Mouse (Mus musculus) MEL (cell line): Measurements from ENCODE around the gene Brpf3. TPM values are rescaled to one million over a fixed set of nuclear protein-coding genes. Genes with fewer than 3 reads are reported as not detected.
A peak's percentile ranks its signal among the peaks of the same experiment; 100 is the strongest.

Source experiments
- DNase-seq: peaks from one replicate; pipeline ENCODE4 v3.0.0; 2011; ENCODE audit warnings: low read depth, low spot score
- H3K27ac ChIP-seq: 2 replicates; pipeline ENCODE4 v1.5.1; 2012; ENCODE audit warnings: low read depth, mild to moderate bottlenecking, control low read depth, low read length, moderate library complexity; ENCODE audit not compliant: control insufficient read depth
- H3K27me3 ChIP-seq, 2 experiments: fragments of 150-350 bp in 1 of 2; sonication (generic) in 1 of 2; 2 replicates each; pipeline ENCODE4 v1.6.1; 2012; ENCODE audit warnings: low read length in 2 of 2, mild to moderate bottlenecking in 2 of 2, improper control_type of control experiment in 1 of 2, moderate library complexity in 1 of 2; ENCODE audit not compliant: insufficient read depth in 2 of 2, control insufficient read depth in 1 of 2
- H3K36me3 ChIP-seq, 2 experiments: 2 replicates each; pipeline ENCODE4 v1.6.1; 2012 to 2014; ENCODE audit warnings: low read length in 2 of 2, improper control_type of control experiment in 1 of 2, inconsistent platforms in 1 of 2, mild to moderate bottlenecking in 1 of 2; ENCODE audit not compliant: insufficient read depth in 2 of 2, control insufficient read depth in 1 of 2
- H3K4me1 ChIP-seq, 2 experiments: fragments of 150-350 bp in 1 of 2; sonication (generic) in 1 of 2; 2 replicates each; pipeline ENCODE4 v1.6.1; 2012; ENCODE audit warnings: low read length in 2 of 2, improper control_type of control experiment in 1 of 2, mild to moderate bottlenecking in 1 of 2; ENCODE audit not compliant: insufficient read depth in 2 of 2, control insufficient read depth in 1 of 2
- H3K4me3 ChIP-seq, 2 experiments: fragments of 150-350 bp in 1 of 2; sonication (generic) in 1 of 2; 2 replicates each; pipeline ENCODE4 v1.5.1; 2012; ENCODE audit warnings: low read depth in 2 of 2, low read length in 2 of 2, mild to moderate bottlenecking in 2 of 2, moderate library complexity in 2 of 2, control low read depth in 1 of 2, improper control_type of control experiment in 1 of 2; ENCODE audit not compliant: control insufficient read depth in 1 of 2, insufficient read depth in 1 of 2
- H3K79me2 ChIP-seq: 2 replicates; pipeline ENCODE4 v1.6.1; 2012; ENCODE audit warnings: mild to moderate bottlenecking, low read length, moderate library complexity; ENCODE audit not compliant: control insufficient read depth, poor library complexity, insufficient read depth
- H3K9ac ChIP-seq: 2 replicates; pipeline ENCODE4 v1.6.1; 2012; ENCODE audit warnings: low read depth, mild to moderate bottlenecking, control low read depth, low read length, moderate library complexity; ENCODE audit not compliant: control insufficient read depth, poor library complexity, severe bottlenecking
- H3K9me3 ChIP-seq: fragments of 150-350 bp; sonication (generic); replicated peaks from 2 replicates; pipeline ENCODE4 v1.6.1; 2012; ENCODE audit warnings: mild to moderate bottlenecking, low read length, improper control_type of control experiment, moderate library complexity; ENCODE audit not compliant: insufficient read depth
- BHLHE40 ChIP-seq: IDR thresholded peaks from 2 replicates; pipeline ENCODE4 v1.6.1; 2012; ENCODE audit warnings: low read depth, mild to moderate bottlenecking, inconsistent platforms, low read length, improper control_type of control experiment, borderline replicate concordance
- E2F4 ChIP-seq: IDR thresholded peaks from 2 replicates; pipeline ENCODE4 v1.6.1; 2011; ENCODE audit warnings: low read depth, low read length, improper control_type of control experiment, borderline replicate concordance
- ELF1 ChIP-seq: IDR thresholded peaks from 2 replicates; pipeline ENCODE4 v1.6.1; 2014; ENCODE audit warnings: low read depth, mild to moderate bottlenecking, inconsistent platforms, low read length, improper control_type of control experiment, moderate library complexity
- EP300 ChIP-seq, 2 experiments: IDR thresholded peaks; 2 replicates each; pipeline ENCODE4 v1.6.1; 2011; ENCODE audit warnings: improper control_type of control experiment in 2 of 2, low read length in 2 of 2, low read depth in 1 of 2, mild to moderate bottlenecking in 1 of 2
- ETS1 ChIP-seq: IDR thresholded peaks from 2 replicates; pipeline ENCODE4 v1.6.1; 2012; ENCODE audit warnings: low read depth, mild to moderate bottlenecking, inconsistent platforms, low read length, improper control_type of control experiment, moderate library complexity
- GABPA ChIP-seq: IDR thresholded peaks from 2 replicates; pipeline ENCODE4 v1.6.1; 2012; ENCODE audit warnings: low read depth, mild to moderate bottlenecking, inconsistent platforms, low read length, improper control_type of control experiment, moderate library complexity
- GATA1 ChIP-seq: IDR thresholded peaks from 2 replicates; pipeline ENCODE4 v1.6.1; 2011; ENCODE audit warnings: low read depth, low read length, improper control_type of control experiment
- MAFK ChIP-seq: IDR thresholded peaks from 2 replicates; pipeline ENCODE4 v1.6.1; 2011; ENCODE audit warnings: low read depth, mild to moderate bottlenecking, low read length, improper control_type of control experiment, borderline replicate concordance
- MAZ ChIP-seq: IDR thresholded peaks from 2 replicates; pipeline ENCODE4 v1.6.1; 2012; ENCODE audit warnings: low read depth, mild to moderate bottlenecking, inconsistent platforms, low read length, improper control_type of control experiment
- NELFE ChIP-seq: IDR thresholded peaks from 2 replicates; pipeline ENCODE4 v1.6.1; 2011; ENCODE audit warnings: low read depth, low read length, improper control_type of control experiment
- NRF1 ChIP-seq: IDR thresholded peaks from 2 replicates; pipeline ENCODE4 v1.6.1; 2014; ENCODE audit warnings: low read depth, mild to moderate bottlenecking, inconsistent platforms, low read length, improper control_type of control experiment, moderate library complexity; ENCODE audit not compliant: poor library complexity, insufficient read depth, severe bottlenecking
- POLR2A ChIP-seq, 2 experiments: IDR thresholded peaks; 2 replicates each; pipeline ENCODE4 v1.6.1; 2011 to 2012; ENCODE audit warnings: low read length in 2 of 2, mild to moderate bottlenecking in 2 of 2, control low read depth in 1 of 2, improper control_type of control experiment in 1 of 2, low read depth in 1 of 2, moderate library complexity in 1 of 2; ENCODE audit not compliant: control insufficient read depth in 1 of 2, insufficient read depth in 1 of 2, poor library complexity in 1 of 2
- POLR2AphosphoS2 ChIP-seq: IDR thresholded peaks from 2 replicates; pipeline ENCODE4 v1.6.1; 2011; ENCODE audit warnings: low read length, improper control_type of control experiment
- RAD21 ChIP-seq: IDR thresholded peaks from 2 replicates; pipeline ENCODE4 v1.6.1; 2011; ENCODE audit warnings: mild to moderate bottlenecking, low read depth, low read length, improper control_type of control experiment
- SIN3A ChIP-seq: IDR thresholded peaks from 2 replicates; pipeline ENCODE4 v1.6.1; 2012; ENCODE audit warnings: low read length, improper control_type of control experiment, inconsistent platforms
- TAL1 ChIP-seq: IDR thresholded peaks from 2 replicates; pipeline ENCODE4 v1.6.1; 2012; ENCODE audit warnings: mild to moderate bottlenecking, inconsistent platforms, low read length, moderate library complexity, mixed read lengths
- TBP ChIP-seq: IDR thresholded peaks from 2 replicates; pipeline ENCODE4 v1.8.0; 2011; ENCODE audit warnings: low read depth, low read length, improper control_type of control experiment
- TCF12 ChIP-seq: IDR thresholded peaks from 2 replicates; pipeline ENCODE4 v1.6.1; 2014; ENCODE audit warnings: low read depth, mild to moderate bottlenecking, inconsistent platforms, low read length, improper control_type of control experiment, moderate library complexity
- USF2 ChIP-seq, 2 experiments: IDR thresholded peaks; 2 replicates each; pipeline ENCODE4 v1.6.1; 2011 to 2012; ENCODE audit warnings: improper control_type of control experiment in 2 of 2, low read length in 2 of 2, borderline replicate concordance in 1 of 2, inconsistent platforms in 1 of 2, low read depth in 1 of 2, mild to moderate bottlenecking in 1 of 2; ENCODE audit not compliant: insufficient read depth in 1 of 2
- ZKSCAN1 ChIP-seq: IDR thresholded peaks from 2 replicates; pipeline ENCODE4 v1.6.1; 2012; ENCODE audit warnings: low read depth, mild to moderate bottlenecking, inconsistent platforms, low read length, improper control_type of control experiment, moderate library complexity
- ZNF384 ChIP-seq: IDR thresholded peaks from 2 replicates; pipeline ENCODE4 v1.6.1; 2012; ENCODE audit warnings: low read depth, mild to moderate bottlenecking, inconsistent platforms, low read length, improper control_type of control experiment
- polyA plus RNA-seq, 2 experiments: library from polyadenylated mRNA; stranded (reverse) in 1 of 2; unstranded in 1 of 2; fragments of >175 nt in 1 of 2; fragments of >200 nt in 1 of 2; gene quantifications; 2 replicates each; pipeline versions ENCODE4 v1.2.1 to v1.2.4; 2012; ENCODE audit warnings: low replicate concordance in 2 of 2, low read depth in 1 of 2; ENCODE audit not compliant: insufficient read length in 2 of 2, insufficient read depth in 1 of 2, missing spikeins in 1 of 2
- total RNA-seq: library from RNA; depleted of rRNA; stranded (reverse); fragments of 300-350 nt; gene quantifications from 2 replicates; pipeline ENCODE4 v1.2.3, GENCODE M21; 2012

The Brpf3 gene
- total and polyA plus RNA-seq, 3 experiments, result 1.7 to 23.7 TPM; not detected in 1

GRCm38 (mm10) chr17:28804973-28805372 is 4.1 kb downstream of the Brpf3 start:
- no peaks in the 10 kb centered on the region for H3K9me3 ChIP-seq
- peaks cover 0 to 43% of the 10 kb centered on the region in 2 experiments; a peak in 2 of 4 replicates for H3K36me3 ChIP-seq
- TF ChIP-seq BHLHE40 (peak; percentile 13; the same call in 1 of the 2 replicates), ZNF384 (no peak), SIN3A (no peak), TAL1 (peak; percentile 21; the same call in 1 of the 2 replicates), POLR2AphosphoS2 (no peak), NELFE (no peak), E2F4 (no peak), EP300 (IDR thresholded peaks at IDR 0.05; ENCODE audit: low read depth in 1 of 2, low read length in 2 of 2) (peak; percentile 50 to 63; a peak in 3 of 4 replicates), GATA1 (peak; percentile 74), ETS1 (peak; percentile 29; the same call in 1 of the 2 replicates), TBP (no peak), TCF12 (peak; percentile 84)
- no peak overlapping the region for H3K9ac ChIP-seq
- peak; percentile 26 for DNase-seq
- no peak overlapping the region for H3K4me3 ChIP-seq
- H3K27me3 ChIP-seq, result no peaks in the 10 kb centered on the region
- peaks cover 11% of the 10 kb centered on the region for H3K79me2 ChIP-seq
- peaks cover 25 to 41% of the 10 kb centered on the region in 2 experiments for H3K4me1 ChIP-seq
- peak overlapping the region; percentile 14; the same call in 1 of the 2 replicates for H3K27ac ChIP-seq

- Histone ChIP-seq H3K27ac (no peak overlapping the region), H3K79me2 (peaks cover 7% of the 10 kb centered on the region), H3K36me3 (peaks cover 0 to 42% of the 10 kb centered on the region in 2 experiments; a peak in 2 of 4 replicates), H3K4me3 (no peak overlapping the region), H3K4me1 (peaks cover 25 to 41% of the 10 kb centered on the region in 2 experiments), H3K9ac (no peak overlapping the region), H3K27me3 (no peaks in the 10 kb centered on the region), H3K9me3 (no peaks in the 10 kb centered on the region)
- TF ChIP-seq MAFK, result no peak
- TF ChIP-seq ZKSCAN1, result no peak
- TF ChIP-seq USF2 (IDR thresholded peaks at IDR 0.05; ENCODE audit: borderline replicate concordance in 1 of 2, insufficient read depth in 1 of 2, low read depth in 1 of 2, low read length in 2 of 2), result no peak
- TF ChIP-seq NRF1, result no peak
- no peak for TF ChIP-seq GABPA
- TF ChIP-seq POLR2A (IDR thresholded peaks at IDR 0.05; ENCODE audit: control insufficient read depth in 1 of 2, insufficient read depth in 1 of 2, low read depth in 1 of 2, low read length in 2 of 2, poor library complexity in 1 of 2), result no peak
- no peak for TF ChIP-seq TCF12
- TF ChIP-seq ZNF384, result no peak
- no peak for TF ChIP-seq ELF1
- TF ChIP-seq TBP, result no peak
- no peak for TF ChIP-seq E2F4
- TF ChIP-seq MAZ, result no peak
- TF ChIP-seq RAD21, result no peak
- no peak for TF ChIP-seq BHLHE40
- DNase-seq, result no peak
Measured at GRCm38 (mm10) chr17:28806770-28807169, 5.9 kb downstream of the Brpf3 start.
